Mouse (Mus musculus) MEL (cell line): ENCODE measurements around the gene Fundc2. TPM values are rescaled to one million over a fixed set of nuclear protein-coding genes. Genes with fewer than 3 reads are reported as not detected.

Experiments
- DNase-seq: peaks from one replicate; pipeline ENCODE4 v3.0.0; 2011; ENCODE audit warnings: low read depth, low spot score
- H3K27ac ChIP-seq: 2 replicates; pipeline ENCODE4 v1.5.1; 2012; ENCODE audit warnings: low read depth, mild to moderate bottlenecking, control low read depth, low read length, moderate library complexity; ENCODE audit not compliant: control insufficient read depth
- H3K27me3 ChIP-seq, 2 experiments: fragments of 150-350 bp in 1 of 2; sonication (generic) in 1 of 2; 2 replicates each; pipeline ENCODE4 v1.6.1; 2012; ENCODE audit warnings: low read length in 2 of 2, mild to moderate bottlenecking in 2 of 2, improper control_type of control experiment in 1 of 2, moderate library complexity in 1 of 2; ENCODE audit not compliant: insufficient read depth in 2 of 2, control insufficient read depth in 1 of 2
- H3K36me3 ChIP-seq, 2 experiments: 2 replicates each; pipeline ENCODE4 v1.6.1; 2012 to 2014; ENCODE audit warnings: low read length in 2 of 2, improper control_type of control experiment in 1 of 2, inconsistent platforms in 1 of 2, mild to moderate bottlenecking in 1 of 2; ENCODE audit not compliant: insufficient read depth in 2 of 2, control insufficient read depth in 1 of 2
- H3K4me1 ChIP-seq, 2 experiments: fragments of 150-350 bp in 1 of 2; sonication (generic) in 1 of 2; 2 replicates each; pipeline ENCODE4 v1.6.1; 2012; ENCODE audit warnings: low read length in 2 of 2, improper control_type of control experiment in 1 of 2, mild to moderate bottlenecking in 1 of 2; ENCODE audit not compliant: insufficient read depth in 2 of 2, control insufficient read depth in 1 of 2
- H3K4me3 ChIP-seq, 2 experiments: fragments of 150-350 bp in 1 of 2; sonication (generic) in 1 of 2; 2 replicates each; pipeline ENCODE4 v1.5.1; 2012; ENCODE audit warnings: low read depth in 2 of 2, low read length in 2 of 2, mild to moderate bottlenecking in 2 of 2, moderate library complexity in 2 of 2, control low read depth in 1 of 2, improper control_type of control experiment in 1 of 2; ENCODE audit not compliant: control insufficient read depth in 1 of 2, insufficient read depth in 1 of 2
- H3K79me2 ChIP-seq: 2 replicates; pipeline ENCODE4 v1.6.1; 2012; ENCODE audit warnings: mild to moderate bottlenecking, low read length, moderate library complexity; ENCODE audit not compliant: control insufficient read depth, poor library complexity, insufficient read depth
- H3K9ac ChIP-seq: 2 replicates; pipeline ENCODE4 v1.6.1; 2012; ENCODE audit warnings: low read depth, mild to moderate bottlenecking, control low read depth, low read length, moderate library complexity; ENCODE audit not compliant: control insufficient read depth, poor library complexity, severe bottlenecking
- H3K9me3 ChIP-seq: fragments of 150-350 bp; sonication (generic); replicated peaks from 2 replicates; pipeline ENCODE4 v1.6.1; 2012; ENCODE audit warnings: mild to moderate bottlenecking, low read length, improper control_type of control experiment, moderate library complexity; ENCODE audit not compliant: insufficient read depth
- EP300 ChIP-seq, 2 experiments: IDR thresholded peaks; 2 replicates each; pipeline ENCODE4 v1.6.1; 2011; ENCODE audit warnings: improper control_type of control experiment in 2 of 2, low read length in 2 of 2, low read depth in 1 of 2, mild to moderate bottlenecking in 1 of 2
- ETS1 ChIP-seq: IDR thresholded peaks from 2 replicates; pipeline ENCODE4 v1.6.1; 2012; ENCODE audit warnings: low read depth, mild to moderate bottlenecking, inconsistent platforms, low read length, improper control_type of control experiment, moderate library complexity
- GATA1 ChIP-seq: IDR thresholded peaks from 2 replicates; pipeline ENCODE4 v1.6.1; 2011; ENCODE audit warnings: low read depth, low read length, improper control_type of control experiment
- MAX ChIP-seq: IDR thresholded peaks from 2 replicates; pipeline ENCODE4 v1.6.1; 2011; ENCODE audit warnings: low read length, improper control_type of control experiment
- SIN3A ChIP-seq: IDR thresholded peaks from 2 replicates; pipeline ENCODE4 v1.6.1; 2012; ENCODE audit warnings: low read length, improper control_type of control experiment, inconsistent platforms
- TCF12 ChIP-seq: IDR thresholded peaks from 2 replicates; pipeline ENCODE4 v1.6.1; 2014; ENCODE audit warnings: low read depth, mild to moderate bottlenecking, inconsistent platforms, low read length, improper control_type of control experiment, moderate library complexity
- UBTF ChIP-seq: IDR thresholded peaks from 2 replicates; pipeline ENCODE4 v1.6.1; 2012; ENCODE audit warnings: low read depth, mild to moderate bottlenecking, inconsistent platforms, low read length, improper control_type of control experiment, moderate library complexity, borderline replicate concordance; ENCODE audit not compliant: insufficient read depth
- USF2 ChIP-seq, 2 experiments: IDR thresholded peaks; 2 replicates each; pipeline ENCODE4 v1.6.1; 2011 to 2012; ENCODE audit warnings: improper control_type of control experiment in 2 of 2, low read length in 2 of 2, borderline replicate concordance in 1 of 2, inconsistent platforms in 1 of 2, low read depth in 1 of 2, mild to moderate bottlenecking in 1 of 2; ENCODE audit not compliant: insufficient read depth in 1 of 2
- polyA plus RNA-seq, 2 experiments: library from polyadenylated mRNA; stranded (reverse) in 1 of 2; unstranded in 1 of 2; fragments of >175 nt in 1 of 2; fragments of >200 nt in 1 of 2; gene quantifications; 2 replicates each; pipeline versions ENCODE4 v1.2.1 to v1.2.4; 2012; ENCODE audit warnings: low replicate concordance in 2 of 2, low read depth in 1 of 2; ENCODE audit not compliant: insufficient read length in 2 of 2, insufficient read depth in 1 of 2, missing spikeins in 1 of 2
- total RNA-seq: library from RNA; depleted of rRNA; stranded (reverse); fragments of 300-350 nt; gene quantifications from 2 replicates; pipeline ENCODE4 v1.2.3, GENCODE M21; 2012

Fundc2 gene
- total and polyA plus RNA-seq, 3 experiments: 18.0 to 41.5 TPM; not detected in 1

DNA sequence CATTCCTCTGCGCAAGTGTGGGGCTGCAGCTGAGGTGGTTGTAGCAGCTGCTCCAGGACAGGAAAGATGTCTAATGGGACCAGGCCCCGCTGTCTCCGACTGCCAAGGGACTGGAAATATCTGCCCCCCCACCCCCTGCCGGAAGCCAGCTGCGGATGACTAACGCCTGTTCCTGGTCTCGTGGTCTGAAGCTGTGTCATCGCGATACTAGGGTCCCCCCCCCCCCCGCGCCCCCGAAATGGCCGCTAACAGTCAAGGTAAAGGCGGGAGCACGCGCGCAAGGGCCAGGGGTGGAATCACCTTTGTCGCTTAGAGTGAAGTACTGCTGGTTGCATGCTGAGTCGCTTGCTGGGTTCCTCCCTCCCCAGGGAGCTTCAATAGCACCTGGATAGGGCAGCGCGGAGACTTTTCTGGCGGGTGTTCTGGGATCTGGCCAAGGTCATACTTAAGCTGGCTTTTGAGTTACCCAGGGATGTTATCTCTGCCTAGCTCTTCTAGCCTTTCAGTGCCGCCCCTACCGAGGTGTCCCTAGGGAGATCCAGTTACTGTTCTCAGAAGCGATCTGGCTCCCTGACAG, at the start of gene Fundc2, which contains the start of gene F8 (continued):
- TF ChIP-seq USF2 (IDR thresholded peaks at IDR 0.05; ENCODE audit: borderline replicate concordance in 1 of 2, insufficient read depth in 1 of 2, low read depth in 1 of 2, low read length in 2 of 2) (no peak), ETS1 (peak; percentile 77), MAX (peak; percentile 73)

DNA sequence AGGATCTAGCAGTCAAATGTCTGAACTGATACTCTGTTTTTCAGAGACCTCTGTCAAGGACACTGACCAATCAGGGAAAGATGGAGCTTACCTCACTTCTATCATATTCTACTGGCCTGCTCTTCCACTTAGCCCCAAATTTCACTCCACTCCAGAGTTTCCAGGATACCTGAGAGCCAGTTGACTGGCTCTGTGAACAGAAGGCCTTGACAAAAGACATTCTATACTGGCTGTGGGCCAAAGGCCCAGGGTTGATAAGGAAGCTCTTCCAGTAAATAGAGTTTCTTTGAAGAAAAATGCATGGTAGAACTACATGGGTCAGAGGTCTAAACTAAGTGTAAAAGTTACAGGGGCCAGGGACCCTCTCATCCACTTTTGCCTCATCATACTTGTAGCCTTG, 12.0 kb upstream of the Fundc2 start:
- H3K27me3 ChIP-seq: no peaks in the 10 kb centered on the region
- TF ChIP-seq ETS1: peak; percentile 32; the same call in 1 of the 2 replicates
- no peak for TF ChIP-seq SIN3A
- peak; percentile 71 for TF ChIP-seq GATA1
- peak in 1 of 2 experiments; percentile 33; a peak in 1 of 4 replicates for TF ChIP-seq EP300 (IDR thresholded peaks at IDR 0.05; ENCODE audit: low read depth in 1 of 2, low read length in 2 of 2)
- DNase-seq: peak; percentile 79
- peaks cover 8 to 9% of the 10 kb centered on the region in 2 experiments for H3K4me1 ChIP-seq
- no peak overlapping the region for H3K4me3 ChIP-seq
- peak overlapping the region; percentile 22; the same call in 1 of the 2 replicates for H3K27ac ChIP-seq
- H3K36me3 ChIP-seq: peaks cover 0 to 9% of the 10 kb centered on the region in 2 experiments; a peak in 2 of 4 replicates
- H3K9ac ChIP-seq: no peak overlapping the region
- no peaks in the 10 kb centered on the region for H3K9me3 ChIP-seq
- no peaks in the 10 kb centered on the region for H3K79me2 ChIP-seq

DNA sequence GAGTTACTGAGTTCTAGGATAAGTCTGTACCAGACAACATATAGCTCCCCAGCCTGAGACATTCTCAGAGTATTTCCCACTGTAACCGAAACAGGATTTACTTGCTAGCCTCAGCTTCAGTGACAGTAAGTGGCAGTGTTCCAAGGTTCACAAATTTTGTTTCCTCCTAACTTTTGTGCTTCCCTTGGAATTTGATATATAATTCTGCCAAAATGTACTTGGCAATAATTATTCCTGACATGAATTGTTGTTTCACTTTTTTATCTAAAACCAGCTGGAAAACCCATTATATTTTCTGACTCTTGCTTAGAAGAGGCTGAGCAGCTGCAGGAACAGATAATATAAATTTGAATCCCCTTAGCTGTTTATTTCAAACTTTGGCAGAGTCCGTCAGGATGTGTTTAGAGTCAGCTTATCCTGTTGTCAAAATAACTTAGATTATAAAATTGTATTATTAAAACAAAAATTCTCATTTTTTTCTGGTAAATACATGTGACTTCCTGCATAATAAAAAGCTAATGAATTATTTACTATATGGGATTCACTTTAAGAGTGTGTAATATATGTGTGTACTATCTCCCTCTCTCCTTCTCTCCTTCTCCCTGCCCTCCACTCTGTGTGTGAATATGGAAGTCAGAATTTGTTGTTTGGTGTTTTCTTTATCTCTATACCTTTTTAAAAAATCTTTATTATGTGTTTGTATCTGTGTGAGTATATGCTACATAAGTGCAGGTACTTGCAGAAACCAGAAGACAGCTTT, 9.4 kb upstream of the Fundc2 start:
- peak; percentile 14 for DNase-seq
- Histone ChIP-seq H3K27me3 (no peaks in the 10 kb centered on the region), H3K4me3 (no peak overlapping the region), H3K27ac (no peak overlapping the region)
- TF ChIP-seq TCF12 (0 out of 2 replicates have a peak, but pooled peaks have one; percentile 24), EP300 (IDR thresholded peaks at IDR 0.05; ENCODE audit: low read depth in 1 of 2, low read length in 2 of 2) (peak in 1 of 2 experiments; percentile 11; a peak in 1 of 4 replicates), ETS1 (peak; percentile 58), SIN3A (no peak), GATA1 (no peak), UBTF (no peak)
- TF ChIP-seq, all 39 proteins: peak for 3
- no peaks in the 10 kb centered on the region for H3K79me2 ChIP-seq
- no peaks in the 10 kb centered on the region for H3K9me3 ChIP-seq
- H3K9ac ChIP-seq: no peak overlapping the region
- H3K36me3 ChIP-seq: peaks cover 0 to 17% of the 10 kb centered on the region in 2 experiments; a peak in 2 of 4 replicates
- H3K4me1 ChIP-seq: peaks cover 9 to 11% of the 10 kb centered on the region in 2 experiments
